Mouse (Mus musculus) mesoderm, embryonic 11.5 days (tissue): ENCODE results near the gene Dpy30.
"Not testable (repeated sequence)": the region's sequence is repeated elsewhere in the genome, so short reads cannot be mapped to it uniquely, and the experiment has no call there.

Experiments
- DNase-seq: peaks from one replicate; pipeline ENCODE4 v3.0.0-alpha.2; 2012; ENCODE audit warnings: low read depth, low spot score

The Dpy30 gene

GRCm38 (mm10) chr17:74323844-74324243 lies at the start of gene Dpy30:
Gene Dpy30, minus strand, starts transcription at chr17:74323944.
- DNase-seq, result no peak

DNA sequence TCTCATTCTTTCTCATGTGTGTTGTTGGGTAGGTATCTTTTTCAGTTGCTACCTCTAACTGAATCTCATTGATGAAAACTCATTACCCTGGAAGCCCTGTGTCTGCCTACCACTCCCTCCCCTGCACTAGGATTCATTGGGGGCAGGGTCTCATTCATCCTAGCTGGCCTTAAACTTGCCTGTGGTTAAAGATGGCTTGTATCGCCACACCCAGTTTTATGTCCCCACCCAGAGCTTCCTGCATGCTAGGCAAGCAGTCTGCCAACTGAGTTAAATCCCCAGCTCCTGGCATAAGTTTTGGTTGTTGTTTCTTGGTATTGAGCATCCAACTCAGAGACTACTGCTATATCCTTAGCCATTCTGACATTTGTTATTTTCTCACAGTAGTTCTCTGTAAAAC lies 39.8 kb upstream of the Dpy30 start:
- DNase-seq, result no peak

DNA sequence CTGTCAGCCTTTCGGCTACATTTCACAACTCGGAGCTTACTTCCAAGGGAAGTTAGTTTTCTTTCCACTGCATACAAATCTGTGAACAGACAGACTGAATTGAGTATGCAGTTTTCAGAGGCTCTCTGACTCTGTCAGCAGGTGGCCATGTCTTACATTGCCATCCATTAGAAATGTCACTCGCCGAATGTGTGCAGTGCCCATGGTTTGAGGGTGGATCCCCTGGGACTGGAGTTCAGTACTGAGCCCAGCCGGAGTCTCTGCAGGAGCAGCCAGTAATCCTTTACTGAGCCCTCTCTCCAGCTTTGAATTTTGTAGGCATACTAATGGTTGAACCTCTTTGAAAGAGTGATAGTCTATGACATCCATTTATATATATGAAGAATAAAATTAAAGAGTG lies 17.4 kb upstream of the Dpy30 start:
- peak; percentile 43 for DNase-seq

DNA sequence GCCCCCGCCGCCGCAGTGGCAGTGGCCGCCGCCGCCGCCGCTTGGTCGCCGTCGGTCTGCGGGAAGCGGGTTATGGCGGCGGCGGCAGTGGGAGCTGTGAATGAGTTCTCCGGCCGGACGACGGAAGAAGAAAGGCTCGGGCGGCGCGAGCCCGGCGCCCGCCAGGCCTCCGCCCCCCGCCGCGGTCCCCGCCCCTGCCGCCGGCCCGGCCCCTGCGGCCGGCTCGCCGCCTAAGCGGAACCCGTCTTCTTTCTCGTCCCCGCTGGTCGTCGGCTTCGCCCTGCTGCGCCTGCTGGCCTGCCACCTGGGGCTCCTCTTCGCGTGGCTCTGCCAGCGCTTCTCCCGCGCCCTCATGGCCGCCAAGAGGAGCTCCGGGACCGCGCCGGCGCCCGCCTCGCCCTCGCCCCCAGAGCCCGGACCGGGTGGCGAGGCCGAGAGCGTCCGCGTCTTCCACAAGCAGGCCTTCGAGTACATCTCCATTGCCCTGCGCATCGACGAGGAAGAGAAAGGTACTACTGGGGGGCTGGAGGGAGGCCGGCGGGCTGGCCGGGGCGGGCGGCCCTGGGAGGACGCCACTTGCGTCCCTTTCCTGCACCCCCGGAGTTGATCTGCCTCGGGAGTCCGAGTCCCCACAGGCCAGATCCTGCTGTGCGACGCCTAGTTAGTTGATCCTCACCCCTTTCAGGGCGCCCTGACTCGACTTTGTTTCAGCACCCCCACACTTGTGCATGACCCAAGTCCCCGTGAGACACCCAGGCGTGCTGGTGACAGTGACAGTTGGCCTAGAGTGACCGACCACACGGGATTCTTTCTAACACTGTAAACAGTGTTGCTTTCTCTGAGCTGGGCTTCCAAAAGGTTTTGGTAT lies 15.4 kb upstream of the Dpy30 start, which contains the start of gene Spast:
Gene Spast (plus strand): TSS at position 51 of the 868 bp plus-strand sequence.
- peak; percentile 58 for DNase-seq

DNA sequence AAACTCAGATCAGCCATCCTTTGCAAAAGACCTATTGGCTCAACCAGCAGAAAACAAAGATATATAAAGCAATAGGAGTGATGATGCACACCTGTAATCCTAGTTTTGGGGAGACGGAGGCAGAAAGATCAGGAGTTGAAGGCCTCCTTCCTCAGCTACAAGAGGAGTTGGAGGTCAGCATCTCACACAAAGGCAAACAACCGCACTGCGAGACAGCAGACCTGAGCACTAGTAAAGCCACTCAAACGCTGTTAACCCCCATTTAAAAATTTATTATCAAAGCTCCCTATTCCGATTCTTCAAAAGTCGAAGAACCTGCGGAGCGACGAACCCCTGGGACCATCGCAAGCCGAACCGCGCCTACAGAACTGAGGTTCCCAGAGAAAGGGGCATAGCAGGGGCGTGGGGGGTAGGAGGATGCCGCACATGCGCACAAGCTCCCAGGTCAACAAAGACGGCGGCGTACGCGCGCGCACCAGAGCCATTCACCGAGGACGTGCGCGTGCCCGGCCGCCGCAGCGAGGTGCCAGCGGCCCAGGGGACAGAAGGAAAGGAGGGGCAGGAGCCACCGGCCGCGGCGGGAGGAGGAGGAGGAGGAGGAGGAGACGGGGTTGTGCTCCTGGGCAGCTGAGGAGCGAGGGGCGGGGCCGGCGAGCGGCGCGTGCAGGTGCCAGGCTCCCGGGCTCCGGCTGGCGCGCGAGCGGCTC lies 14.6 kb upstream of the Dpy30 start:
- peak; percentile 97 for DNase-seq

DNA sequence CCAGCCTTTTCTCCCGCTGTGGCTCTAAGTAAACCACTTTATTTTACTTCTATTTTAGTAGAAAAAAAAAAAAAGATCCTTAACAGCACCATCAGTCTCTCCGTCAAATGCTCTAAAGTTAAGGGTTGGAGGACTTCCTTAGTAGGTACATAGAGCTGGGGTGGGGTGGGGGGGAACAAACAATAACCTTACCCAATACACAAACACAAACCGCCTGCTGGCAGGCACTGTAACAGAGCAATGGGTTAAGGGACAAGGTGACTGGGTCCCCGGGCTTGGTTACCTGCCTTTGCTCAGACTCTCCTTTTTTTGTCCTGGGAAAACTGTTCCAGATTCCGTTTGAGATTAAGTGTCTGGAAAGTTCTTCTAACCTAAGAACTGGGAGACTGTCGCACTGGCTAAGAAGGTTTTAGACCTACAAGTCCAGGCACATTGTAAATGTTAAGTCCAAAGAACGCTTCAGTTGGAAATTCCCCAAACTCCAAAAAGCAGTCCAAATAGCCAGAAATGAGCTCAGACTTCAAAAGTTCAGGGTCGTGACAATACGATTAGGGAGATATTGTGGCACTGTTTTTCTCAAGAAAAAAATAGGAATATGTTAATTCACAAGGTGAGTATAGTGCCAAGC lies 7.4 kb upstream of the Dpy30 start:
- no peak for DNase-seq

DNA sequence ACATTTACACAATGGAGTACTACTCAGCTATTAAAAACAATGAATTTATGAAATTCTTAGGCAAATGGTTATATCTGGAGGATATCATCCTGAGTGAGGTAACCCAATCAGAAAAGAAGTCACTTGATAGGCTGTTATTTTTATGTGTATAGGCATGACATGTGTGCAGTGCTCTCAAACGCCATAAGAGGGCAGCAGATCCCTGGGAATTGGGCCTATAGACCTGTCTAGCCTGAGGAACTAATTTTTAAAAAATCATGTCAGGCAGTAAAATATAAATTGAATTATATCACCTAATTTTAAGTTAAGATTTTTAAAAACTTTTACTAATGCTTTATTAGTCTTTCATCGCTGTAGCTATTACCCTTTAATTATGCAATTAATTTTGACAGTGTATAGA lies 4.4 kb upstream of the Dpy30 start:
- DNase-seq, result peak; percentile 60

- DNase-seq, result not testable (repeated sequence)
Measured at GRCm38 (mm10) chr17:74327195-74327594, 3.5 kb upstream of the Dpy30 start.

DNA sequence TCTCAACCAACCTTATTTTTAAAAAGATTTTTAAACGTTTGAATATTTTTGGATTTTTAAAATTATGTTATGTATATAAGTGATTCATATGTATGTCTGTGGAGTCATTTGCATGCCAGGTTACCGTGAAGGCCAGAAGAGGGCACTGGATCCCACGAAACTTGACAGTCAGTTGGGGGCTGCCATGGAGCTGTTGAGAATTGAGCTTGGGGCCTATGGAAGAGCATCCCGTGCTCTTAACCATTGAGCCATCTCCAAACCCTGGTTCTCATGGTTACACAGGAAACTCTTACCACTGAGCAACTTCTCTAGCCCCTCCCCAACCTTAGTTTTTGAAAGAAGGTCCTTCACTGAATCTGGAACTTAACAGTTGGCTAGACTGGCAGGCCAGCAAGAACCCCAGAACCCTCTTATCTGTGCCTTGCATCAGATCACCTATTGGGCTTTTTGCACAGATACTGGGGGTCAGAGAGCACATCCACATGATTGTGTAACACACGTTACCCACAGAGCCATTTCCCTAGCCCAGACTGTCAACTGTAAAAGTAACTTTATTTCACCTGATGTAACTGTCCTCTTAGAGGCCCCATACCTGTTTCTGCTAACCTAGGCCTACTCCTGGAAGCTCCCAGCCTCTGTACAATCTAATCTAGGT lies 1.2 kb downstream of the Dpy30 start:
- no peak for DNase-seq

- DNase-seq, result no peak
Measured at GRCm38 (mm10) chr17:74318721-74319120, 5.0 kb downstream of the Dpy30 start.

DNA sequence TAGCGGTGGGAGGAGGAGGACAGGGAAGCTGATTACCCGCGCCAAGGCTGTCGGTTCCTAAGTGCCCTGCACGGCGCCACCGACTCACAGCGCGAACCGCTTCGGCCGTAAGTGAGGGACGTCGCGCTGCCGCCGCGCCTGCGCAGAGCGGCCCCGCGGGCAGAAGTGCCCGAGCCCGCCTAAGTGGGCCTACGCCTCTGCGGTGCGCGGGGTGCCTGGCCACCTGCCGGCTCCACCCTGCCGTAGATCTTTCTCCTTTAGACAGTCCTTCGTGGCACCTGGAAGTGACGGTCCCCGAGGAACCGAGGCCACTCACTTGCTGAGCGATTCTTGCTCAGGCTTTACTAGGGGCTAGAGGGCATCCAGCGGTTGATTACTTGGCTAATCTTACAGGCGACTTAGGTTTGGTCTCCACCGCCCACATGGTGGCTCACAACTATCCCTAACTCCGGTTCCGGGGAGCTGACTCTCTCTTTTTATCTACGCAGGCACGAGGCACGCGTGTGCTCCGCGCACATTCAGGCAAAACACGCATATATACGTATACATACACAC lies 7.4 kb downstream of the Dpy30 start:
- DNase-seq, result peak; percentile 93

DNA sequence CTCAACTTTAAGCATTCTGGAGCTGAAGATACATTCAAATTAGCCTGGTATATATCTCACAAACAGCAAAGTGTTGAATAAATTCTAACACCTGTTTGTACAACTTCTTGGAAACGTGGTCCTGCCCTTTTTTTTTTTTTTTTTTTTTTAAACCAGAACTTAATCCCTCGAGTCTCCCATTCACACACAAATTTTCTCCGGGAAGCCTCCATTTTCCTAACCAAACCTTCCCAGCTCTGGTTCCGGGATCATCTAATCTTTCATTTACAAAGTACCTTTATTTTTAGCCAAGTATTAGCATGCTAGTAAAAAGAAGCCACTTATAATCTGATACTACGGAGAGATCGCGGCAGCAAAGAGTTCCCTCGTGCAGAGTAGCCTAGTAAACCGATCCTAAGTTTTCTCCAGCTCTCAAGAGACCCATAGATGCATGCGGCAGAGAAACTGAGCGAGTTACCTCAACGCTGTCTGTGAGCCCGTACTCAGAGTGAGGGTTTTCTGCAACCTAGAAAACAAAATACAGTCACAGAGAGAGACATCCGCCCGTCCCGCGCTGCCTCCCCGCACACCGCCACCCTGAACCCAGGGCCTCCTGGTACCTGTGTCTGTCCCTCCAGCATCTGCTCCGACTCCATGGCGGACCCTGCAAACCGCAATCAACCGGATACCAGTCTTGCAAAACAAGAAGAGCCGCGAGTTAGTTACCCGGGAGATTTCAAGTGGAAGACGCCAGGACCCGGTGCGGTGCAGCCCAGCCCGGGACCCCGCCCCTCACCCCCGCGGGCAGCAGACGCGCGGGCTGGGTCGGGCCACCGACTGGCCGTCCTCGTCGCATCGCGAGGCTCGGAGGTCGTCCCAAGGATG lies 8.1 kb downstream of the Dpy30 start:
- no peak for DNase-seq

- DNase-seq, result no peak
Measured at GRCm38 (mm10) chr17:74306021-74306420, 17.7 kb downstream of the Dpy30 start.

- DNase-seq, result no peak
Measured at GRCm38 (mm10) chr17:74305616-74306015, 18.1 kb downstream of the Dpy30 start.

GRCm38 (mm10) chr17:74304060-74304459 lies 19.7 kb downstream of the Dpy30 start:
- no peak for DNase-seq

- DNase-seq, result no peak
Measured at GRCm38 (mm10) chr17:74300089-74300488, 23.7 kb downstream of the Dpy30 start.

GRCm38 (mm10) chr17:74296991-74297390 lies 26.8 kb downstream of the Dpy30 start:
- DNase-seq, result not testable (repeated sequence)

GRCm38 (mm10) chr17:74296076-74296823 lies 27.5 kb downstream of the Dpy30 start:
- no peak for DNase-seq

DNA sequence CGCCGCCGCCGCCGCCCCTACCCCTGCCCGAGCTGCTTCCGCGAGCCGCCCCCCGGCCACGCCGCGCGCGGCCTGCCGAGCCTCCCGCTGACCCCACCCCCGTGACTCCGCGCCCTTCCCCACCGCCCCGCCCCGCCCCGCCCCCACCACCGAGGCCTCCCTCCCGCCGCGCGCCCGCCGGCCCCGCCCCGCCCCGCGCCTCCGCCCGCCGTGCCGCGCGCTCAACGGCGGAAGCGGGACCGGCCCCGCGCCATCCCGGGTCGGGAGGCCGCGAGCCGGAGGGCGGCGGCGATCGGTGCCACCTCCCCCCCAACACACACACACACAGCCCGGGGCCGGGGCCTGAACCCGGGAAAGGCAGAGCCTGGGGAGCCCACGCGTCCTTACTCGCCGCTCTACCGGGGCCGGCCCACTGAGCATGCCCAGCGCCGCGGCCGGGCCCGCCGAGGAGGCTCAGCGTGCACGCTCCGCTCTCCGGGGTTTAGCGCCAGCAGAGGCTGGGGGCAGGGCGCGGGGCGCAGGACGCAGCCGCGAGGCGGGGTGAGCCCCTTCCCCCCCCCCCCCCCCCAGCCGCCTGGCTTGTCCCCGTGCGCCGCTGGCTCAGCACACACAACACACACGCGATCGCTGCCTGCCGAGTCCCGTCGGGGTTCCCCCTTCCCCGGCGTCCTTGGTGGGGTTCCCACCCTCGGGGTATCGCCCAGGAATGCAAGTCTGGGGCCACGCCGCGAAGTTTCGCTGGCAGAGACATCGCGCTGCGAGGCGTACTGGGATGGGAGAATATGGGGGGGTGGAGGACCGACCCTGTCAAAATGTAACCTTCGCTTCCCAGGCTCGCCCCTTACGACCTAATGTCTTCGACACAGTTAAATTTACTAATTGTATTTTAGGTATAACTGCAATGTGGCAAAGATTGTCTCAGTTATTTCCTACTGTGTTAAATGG lies 28.4 kb downstream of the Dpy30 start, which contains the start of gene Memo1:
Gene Memo1 (minus strand): TSS at position 496 of the 945 bp plus-strand sequence.
- peak; percentile 87 for DNase-seq
